Mouse (Mus musculus): ENCODE data around the gene Tnfaip8l2. TPM values are rescaled to one million over a fixed set of nuclear protein-coding genes. Genes with fewer than 3 reads are reported as not detected.
"Not testable (repeated sequence)": the region's sequence is repeated elsewhere in the genome, so short reads cannot be mapped to it uniquely, and the experiment has no call there.

The Tnfaip8l2 gene
- polyA plus RNA-seq, 1 experiment from 2014 or later = 3.3 TPM

GRCm38 (mm10) chr3:95133680-95134101 lies 8.5 kb downstream of the Tnfaip8l2 start, which contains the start of the genes Scnm1 and Lysmd1:
Gene Scnm1, minus strand, starts transcription at chr3:95134011.
Gene Lysmd1, plus strand, starts transcription at chr3:95134088.
- Histone ChIP-seq H3K9me3 (no peaks in the 10 kb centered on the region), H3K4me2 (peak within 1 kb of the TSS; percentile 89), H3K4me1 (replicated peaks) (peaks cover 44% of the 10 kb centered on the region), H3K36me3 (peaks cover 29% of the 10 kb centered on the region), H3K27ac (replicated peaks) (peak within 1 kb of the TSS; percentile 84), H3K9ac (peak within 1 kb of the TSS; percentile 86), H3K27me3 (no peaks in the 10 kb centered on the region), H3K4me3 (peak within 1 kb of the TSS; percentile 70)
- peak; percentile 95 for ATAC-seq (ENCODE audit: low read depth)
- WGBS = 0% methylated on average over 20 of the region's 20 CpGs

- Histone ChIP-seq H3K4me2 (peak overlapping the region; percentile 89), H3K4me1 (replicated peaks) (peaks cover 44% of the 10 kb centered on the region), H3K9me3 (no peaks in the 10 kb centered on the region), H3K27me3 (no peaks in the 10 kb centered on the region), H3K9ac (peak overlapping the region; percentile 86), H3K4me3 (peak overlapping the region; percentile 70), H3K27ac (replicated peaks) (peak overlapping the region; percentile 84), H3K36me3 (peaks cover 31% of the 10 kb centered on the region)
- peak; percentile 9; the same call in 1 of the 2 replicates for ATAC-seq (ENCODE audit: low read depth)
- WGBS = 64% methylated on average over 11 of the region's 11 CpGs
Measured at GRCm38 (mm10) chr3:95133176-95133575, 9.0 kb downstream of the Tnfaip8l2 start.

GRCm38 (mm10) chr3:95132389-95132788 lies 9.8 kb downstream of the Tnfaip8l2 start:
- H3K27ac ChIP-seq (replicated peaks) = not testable (repeated sequence)
- 94% methylated on average over 2 of the region's 2 CpGs for WGBS

GRCm38 (mm10) chr3:95130081-95130480 lies 12.1 kb downstream of the Tnfaip8l2 start:
- H3K36me3 ChIP-seq = peaks cover 27% of the 10 kb centered on the region
- H3K9me3 ChIP-seq = no peaks in the 10 kb centered on the region
- H3K4me3 ChIP-seq = no peak overlapping the region
- no peaks in the 10 kb centered on the region for H3K27me3 ChIP-seq
- 84% methylated on average over 5 of the region's 5 CpGs for WGBS
- ATAC-seq (ENCODE audit: low read depth) = no peak
- H3K4me2 ChIP-seq = no peak overlapping the region
- peak overlapping the region; percentile 26; the same call in 1 of the 2 replicates for H3K9ac ChIP-seq
- H3K27ac ChIP-seq (replicated peaks) = no peak overlapping the region; the same call in 1 of the 2 replicates
- peaks cover 31% of the 10 kb centered on the region for H3K4me1 ChIP-seq (replicated peaks)

More at GRCm38 (mm10) chr3:95132389-95132788, 9.8 kb downstream of the Tnfaip8l2 start:
- not testable (repeated sequence) for H3K4me3 ChIP-seq; H3K9me3 ChIP-seq; H3K4me2 ChIP-seq; ATAC-seq (ENCODE audit: low read depth); H3K9ac ChIP-seq; H3K27me3 ChIP-seq
- H3K4me1 ChIP-seq (replicated peaks) = peaks cover 44% of the 10 kb centered on the region
- H3K36me3 ChIP-seq = peaks cover 27% of the 10 kb centered on the region

GRCm38 (mm10) chr3:95129226-95129651 lies 12.9 kb downstream of the Tnfaip8l2 start:
- Histone ChIP-seq H3K4me2 (no peak overlapping the region), H3K9ac (peak overlapping the region; percentile 47; the same call in 1 of the 2 replicates), H3K27ac (replicated peaks) (0 out of 2 replicates have a peak overlapping the region, but pooled peaks have one; percentile 54), H3K9me3 (no peaks in the 10 kb centered on the region), H3K4me3 (no peak overlapping the region), H3K36me3 (peaks cover 27% of the 10 kb centered on the region), H3K4me1 (replicated peaks) (peaks cover 36% of the 10 kb centered on the region), H3K27me3 (no peaks in the 10 kb centered on the region)
- WGBS = 17% methylated on average over 6 of the region's 6 CpGs
- no peak for ATAC-seq (ENCODE audit: low read depth)

GRCm38 (mm10) chr3:95124972-95125371 lies 17.2 kb downstream of the Tnfaip8l2 start:
- H3K36me3 ChIP-seq = peaks cover 48% of the 10 kb centered on the region
- H3K27ac ChIP-seq (replicated peaks) = peak overlapping the region; percentile 54; the same call in 1 of the 2 replicates
- WGBS = 20% methylated on average over 5 of the region's 5 CpGs

GRCm38 (mm10) chr3:95124246-95124645 lies 17.9 kb downstream of the Tnfaip8l2 start, which contains the start of gene Tmod4:
Gene Tmod4, plus strand, starts transcription at chr3:95124476.
- Histone ChIP-seq H3K36me3 (peaks cover 48% of the 10 kb centered on the region), H3K27me3 (no peaks in the 10 kb centered on the region), H3K9me3 (no peaks in the 10 kb centered on the region), H3K4me1 (replicated peaks) (peaks cover 20% of the 10 kb centered on the region), H3K4me3 (no peak within 1 kb of the TSS), H3K9ac (0 out of 2 replicates have a peak within 1 kb of the TSS, but pooled peaks have one; percentile 12), H3K27ac (replicated peaks) (peak within 1 kb of the TSS; percentile 54; the same call in 1 of the 2 replicates), H3K4me2 (no peak within 1 kb of the TSS)
- ATAC-seq (ENCODE audit: low read depth) = no peak
- WGBS = 65% methylated on average over 6 of the region's 6 CpGs

More at GRCm38 (mm10) chr3:95124972-95125371, 17.2 kb downstream of the Tnfaip8l2 start:
- Histone ChIP-seq H3K9me3 (no peaks in the 10 kb centered on the region), H3K4me2 (no peak overlapping the region), H3K4me1 (replicated peaks) (peaks cover 27% of the 10 kb centered on the region), H3K27me3 (no peaks in the 10 kb centered on the region), H3K4me3 (no peak overlapping the region), H3K9ac (0 out of 2 replicates have a peak overlapping the region, but pooled peaks have one; percentile 12)
- peak; percentile 36; the same call in 1 of the 2 replicates for ATAC-seq (ENCODE audit: low read depth)

- Histone ChIP-seq H3K9me3 (no peaks in the 10 kb centered on the region), H3K27me3 (no peaks in the 10 kb centered on the region), H3K9ac (no peak overlapping the region), H3K27ac (replicated peaks) (peak overlapping the region; percentile 56), H3K36me3 (peaks cover 67% of the 10 kb centered on the region), H3K4me2 (no peak overlapping the region), H3K4me1 (replicated peaks) (peaks cover 16% of the 10 kb centered on the region), H3K4me3 (no peak overlapping the region)
- ATAC-seq (ENCODE audit: low read depth) = no peak
- 84% methylated on average over 6 of the region's 6 CpGs for WGBS
Measured at GRCm38 (mm10) chr3:95121580-95121979, 20.6 kb downstream of the Tnfaip8l2 start.

- Histone ChIP-seq H3K36me3 (peaks cover 81% of the 10 kb centered on the region), H3K4me2 (no peak overlapping the region), H3K9ac (no peak overlapping the region), H3K4me1 (replicated peaks) (peaks cover 9% of the 10 kb centered on the region), H3K27ac (replicated peaks) (no peak overlapping the region), H3K27me3 (no peaks in the 10 kb centered on the region), H3K9me3 (no peaks in the 10 kb centered on the region), H3K4me3 (no peak overlapping the region)
- WGBS = 58% methylated on average over 2 of the region's 2 CpGs
- ATAC-seq (ENCODE audit: low read depth) = no peak
Measured at GRCm38 (mm10) chr3:95117751-95118150, 24.4 kb downstream of the Tnfaip8l2 start.

- Histone ChIP-seq H3K36me3 (peaks cover 31% of the 10 kb centered on the region), H3K27me3 (no peaks in the 10 kb centered on the region), H3K9me3 (no peaks in the 10 kb centered on the region), H3K4me3 (peak overlapping the region; percentile 81), H3K4me2 (peak overlapping the region; percentile 54), H3K27ac (replicated peaks) (no peak overlapping the region), H3K4me1 (replicated peaks) (peaks cover 19% of the 10 kb centered on the region), H3K9ac (0 out of 2 replicates have a peak overlapping the region, but pooled peaks have one; percentile 13)
- no peak for ATAC-seq (ENCODE audit: low read depth)
- WGBS = 84% methylated on average over 1 of the region's 1 CpGs
Measured at GRCm38 (mm10) chr3:95112760-95113159, 29.4 kb downstream of the Tnfaip8l2 start.

GRCm38 (mm10) chr3:95110911-95111726 lies 31.0 kb downstream of the Tnfaip8l2 start, which contains the start of gene Vps72:
Gene Vps72, plus strand, starts transcription at chr3:95111022.
- WGBS = under 1% methylated on average over 54 of the region's 54 CpGs

GRCm38 (mm10) chr3:95107898-95108297 lies 34.3 kb downstream of the Tnfaip8l2 start:
- no peak overlapping the region for H3K27ac ChIP-seq (replicated peaks)
- H3K4me3 ChIP-seq = no peak overlapping the region
- H3K27me3 ChIP-seq = no peaks in the 10 kb centered on the region
- H3K9me3 ChIP-seq = no peaks in the 10 kb centered on the region
- H3K9ac ChIP-seq = no peak overlapping the region
- H3K36me3 ChIP-seq = 0 out of 2 replicates have a peak, but pooled peaks cover 4% of the 10 kb centered on the region
- no peak for ATAC-seq (ENCODE audit: low read depth)
- no peak overlapping the region for H3K4me2 ChIP-seq
- WGBS = 72% methylated on average over 2 of the region's 2 CpGs
- peaks cover 27% of the 10 kb centered on the region for H3K4me1 ChIP-seq (replicated peaks)

More at GRCm38 (mm10) chr3:95110911-95111726, 31.0 kb downstream of the Tnfaip8l2 start, which contains the start of gene Vps72:
- H3K27ac ChIP-seq (replicated peaks) = peak within 1 kb of the TSS; percentile 98
- peaks cover 17% of the 10 kb centered on the region for H3K36me3 ChIP-seq
- no peaks in the 10 kb centered on the region for H3K27me3 ChIP-seq
- H3K9ac ChIP-seq = peak within 1 kb of the TSS; percentile 90
- H3K4me2 ChIP-seq = peak within 1 kb of the TSS; percentile 54
- H3K9me3 ChIP-seq = no peaks in the 10 kb centered on the region
- peaks cover 19% of the 10 kb centered on the region for H3K4me1 ChIP-seq (replicated peaks)
- H3K4me3 ChIP-seq = peak within 1 kb of the TSS; percentile 81
- peak; percentile 57 for ATAC-seq (ENCODE audit: low read depth)

All from neural tube, embryonic 13.5 days (tissue).